Mouse (Mus musculus): Measurements from ENCODE around the gene Stradb. TPM values are rescaled to one million over a fixed set of nuclear protein-coding genes. Genes with fewer than 3 reads are reported as not detected.
"Not testable (repeated sequence)": the region's sequence is repeated elsewhere in the genome, so short reads cannot be mapped to it uniquely, and the experiment has no call there.

The Stradb gene
- polyA plus RNA-seq, 1 experiment = 40.5 TPM

DNA sequence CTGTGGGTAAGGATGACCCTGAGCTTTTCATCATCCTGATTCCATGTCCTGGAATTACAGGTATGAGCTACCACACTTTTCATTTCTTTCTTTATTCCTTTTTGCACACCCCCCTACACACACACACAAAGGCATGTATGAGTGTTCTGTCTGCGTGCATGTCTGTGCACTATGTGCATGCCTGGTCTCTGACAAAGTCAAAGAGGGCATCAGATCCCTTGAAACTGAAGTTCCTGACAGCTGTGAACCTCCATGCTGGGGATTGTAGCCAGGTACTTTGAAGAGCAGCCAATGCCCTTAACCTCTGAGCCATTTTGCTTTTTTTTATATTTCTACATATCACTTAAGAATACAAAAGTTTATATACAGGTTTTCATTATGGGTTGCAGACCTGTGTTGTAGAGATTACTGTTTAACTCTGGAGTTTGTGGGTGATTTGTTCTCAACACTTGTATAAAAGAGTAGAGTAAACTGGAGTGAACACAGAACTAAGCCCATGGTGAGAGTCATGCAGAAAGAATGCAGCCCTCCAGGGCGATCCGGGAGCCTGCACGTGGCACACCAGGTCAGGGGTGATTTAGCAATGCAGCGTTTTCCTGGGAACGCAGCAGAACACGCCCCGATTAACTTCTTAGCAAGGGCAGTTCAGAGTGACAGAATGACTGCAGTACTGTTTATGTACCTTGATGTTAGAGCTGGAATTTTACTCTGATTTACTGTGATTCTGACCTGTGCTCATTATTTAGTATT is 22.2 kb upstream of the Stradb start:
- Histone ChIP-seq H3K4me1 (ENCODE audit: control insufficient read depth, insufficient read depth, low read length) (peaks cover 1% of the 10 kb centered on the region; the same call in 1 of the 2 replicates), H3K27ac (ENCODE audit: insufficient read depth, low read length) (no peak overlapping the region), H3K4me3 (ENCODE audit: insufficient read depth, low read length) (no peak overlapping the region)
- no peak for TF ChIP-seq CTCF (IDR thresholded peaks at IDR 0.05; ENCODE audit: extremely low read depth, insufficient read depth, low read length)
- no peak for TF ChIP-seq POLR2A (IDR thresholded peaks at IDR 0.05; ENCODE audit: extremely low read depth, insufficient read depth, low read length)

DNA sequence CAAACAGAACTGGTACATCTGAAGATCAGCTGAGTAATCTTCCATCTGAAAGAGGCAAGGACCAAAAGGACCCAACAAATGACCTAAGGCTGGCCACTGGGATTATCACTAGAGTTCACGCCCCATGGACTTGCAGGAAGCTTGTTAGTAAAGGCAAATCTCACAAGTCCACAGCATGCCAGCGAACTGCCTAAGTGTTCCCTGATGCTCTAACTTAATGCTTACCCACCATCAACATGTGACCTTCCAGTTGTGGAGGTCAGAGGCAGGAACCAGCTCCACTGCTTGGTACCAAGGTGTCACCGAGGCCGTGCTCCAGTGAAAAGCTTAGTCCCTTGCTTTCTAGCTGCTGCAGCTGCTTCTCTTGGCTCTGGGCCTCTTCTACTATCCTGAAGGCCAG is 21.5 kb upstream of the Stradb start:
- Histone ChIP-seq H3K4me3 (ENCODE audit: insufficient read depth, low read length) (no peak overlapping the region), H3K27ac (ENCODE audit: insufficient read depth, low read length) (no peak overlapping the region), H3K4me1 (ENCODE audit: control insufficient read depth, insufficient read depth, low read length) (peaks cover 1% of the 10 kb centered on the region; the same call in 1 of the 2 replicates)
- TF ChIP-seq CTCF (IDR thresholded peaks at IDR 0.05; ENCODE audit: extremely low read depth, insufficient read depth, low read length) (no peak), POLR2A (IDR thresholded peaks at IDR 0.05; ENCODE audit: extremely low read depth, insufficient read depth, low read length) (no peak)

DNA sequence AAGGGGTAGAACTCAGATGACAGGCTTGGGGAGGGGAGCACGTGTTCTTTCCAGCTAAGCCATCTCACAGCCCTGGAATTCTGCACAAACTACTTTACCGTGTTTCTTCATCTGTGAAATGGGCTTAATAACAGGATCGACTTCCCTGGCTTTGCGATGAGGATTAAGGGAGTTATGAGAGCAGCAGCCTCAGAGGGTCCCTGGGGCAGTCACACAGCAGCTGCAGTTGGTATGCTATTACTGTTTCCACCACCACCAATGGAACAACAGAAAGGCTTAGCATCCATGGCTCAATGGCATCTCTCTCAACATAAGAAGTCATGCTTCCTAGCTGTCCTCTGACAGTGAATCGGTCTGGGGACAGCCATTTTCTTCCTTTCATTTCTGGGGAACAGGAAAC is 20.8 kb upstream of the Stradb start:
- no peak for TF ChIP-seq CTCF (IDR thresholded peaks at IDR 0.05; ENCODE audit: extremely low read depth, insufficient read depth, low read length)
- no peak for TF ChIP-seq POLR2A (IDR thresholded peaks at IDR 0.05; ENCODE audit: extremely low read depth, insufficient read depth, low read length)
- peaks cover 1% of the 10 kb centered on the region; the same call in 1 of the 2 replicates for H3K4me1 ChIP-seq (ENCODE audit: control insufficient read depth, insufficient read depth, low read length)
- no peak overlapping the region for H3K27ac ChIP-seq (ENCODE audit: insufficient read depth, low read length)
- H3K4me3 ChIP-seq (ENCODE audit: insufficient read depth, low read length) = no peak overlapping the region

DNA sequence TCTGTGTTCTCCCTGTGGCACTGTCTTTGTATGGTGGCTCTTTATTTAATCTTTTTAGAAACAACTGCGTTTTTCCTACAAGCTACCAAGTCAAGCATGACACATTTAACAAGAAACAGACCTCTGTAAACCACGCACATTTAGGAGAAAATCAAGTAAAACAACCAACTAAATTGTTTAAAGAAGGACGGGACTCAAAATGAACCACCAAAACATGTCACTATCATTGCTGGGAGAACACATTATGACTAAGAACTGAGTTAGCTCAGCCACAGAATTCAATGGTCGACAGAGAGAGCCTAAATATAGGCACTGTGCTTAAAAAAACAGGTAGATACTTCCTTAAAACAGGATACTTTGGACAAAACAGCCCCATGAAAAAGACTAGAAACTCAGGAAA is 20.3 kb upstream of the Stradb start:
- Histone ChIP-seq H3K4me3 (ENCODE audit: insufficient read depth, low read length) (no peak overlapping the region), H3K4me1 (ENCODE audit: control insufficient read depth, insufficient read depth, low read length) (peaks cover 3% of the 10 kb centered on the region; the same call in 1 of the 2 replicates), H3K27ac (ENCODE audit: insufficient read depth, low read length) (no peak overlapping the region)
- TF ChIP-seq POLR2A (IDR thresholded peaks at IDR 0.05; ENCODE audit: extremely low read depth, insufficient read depth, low read length) = no peak
- no peak for TF ChIP-seq CTCF (IDR thresholded peaks at IDR 0.05; ENCODE audit: extremely low read depth, insufficient read depth, low read length)

DNA sequence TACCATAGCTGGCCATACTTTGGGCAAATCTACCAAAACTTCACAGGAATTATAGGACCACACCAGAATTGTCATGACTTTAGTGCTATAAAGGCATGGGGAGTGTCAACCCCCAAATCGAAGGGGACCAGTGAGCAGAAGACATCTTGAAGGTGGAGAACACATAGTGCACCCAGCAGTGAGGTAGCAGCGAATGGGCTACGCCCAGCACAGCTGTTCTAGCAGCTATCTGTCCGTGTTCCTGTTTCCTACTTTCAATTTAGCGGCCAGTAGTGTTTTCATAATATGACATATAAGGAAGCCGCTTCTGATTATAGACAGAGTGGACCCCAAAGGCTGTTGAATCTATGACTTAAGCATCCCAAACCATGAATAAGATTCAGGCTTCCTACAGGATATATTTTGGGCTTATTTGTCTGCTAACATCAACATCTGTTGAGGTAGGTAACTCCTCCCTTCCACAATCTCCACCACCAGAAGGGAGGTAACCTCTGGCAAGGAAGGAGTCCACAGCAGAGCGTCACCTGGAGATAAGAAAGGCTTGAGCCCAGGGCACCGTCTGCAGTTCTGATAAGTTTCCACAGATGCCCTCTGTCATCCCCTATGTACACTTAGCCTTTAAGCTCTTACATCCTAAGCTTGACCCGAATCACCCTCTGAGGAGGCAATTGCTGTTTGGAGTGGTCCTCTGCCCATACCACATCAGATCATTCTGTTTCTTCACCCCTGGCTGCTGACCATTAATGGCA is 19.5 kb upstream of the Stradb start:
- Histone ChIP-seq H3K4me3 (ENCODE audit: insufficient read depth, low read length) (no peak overlapping the region), H3K4me1 (ENCODE audit: control insufficient read depth, insufficient read depth, low read length) (peaks cover 3% of the 10 kb centered on the region; the same call in 1 of the 2 replicates), H3K27ac (ENCODE audit: insufficient read depth, low read length) (no peak overlapping the region)
- no peak for TF ChIP-seq POLR2A (IDR thresholded peaks at IDR 0.05; ENCODE audit: extremely low read depth, insufficient read depth, low read length)
- no peak for TF ChIP-seq CTCF (IDR thresholded peaks at IDR 0.05; ENCODE audit: extremely low read depth, insufficient read depth, low read length)

DNA sequence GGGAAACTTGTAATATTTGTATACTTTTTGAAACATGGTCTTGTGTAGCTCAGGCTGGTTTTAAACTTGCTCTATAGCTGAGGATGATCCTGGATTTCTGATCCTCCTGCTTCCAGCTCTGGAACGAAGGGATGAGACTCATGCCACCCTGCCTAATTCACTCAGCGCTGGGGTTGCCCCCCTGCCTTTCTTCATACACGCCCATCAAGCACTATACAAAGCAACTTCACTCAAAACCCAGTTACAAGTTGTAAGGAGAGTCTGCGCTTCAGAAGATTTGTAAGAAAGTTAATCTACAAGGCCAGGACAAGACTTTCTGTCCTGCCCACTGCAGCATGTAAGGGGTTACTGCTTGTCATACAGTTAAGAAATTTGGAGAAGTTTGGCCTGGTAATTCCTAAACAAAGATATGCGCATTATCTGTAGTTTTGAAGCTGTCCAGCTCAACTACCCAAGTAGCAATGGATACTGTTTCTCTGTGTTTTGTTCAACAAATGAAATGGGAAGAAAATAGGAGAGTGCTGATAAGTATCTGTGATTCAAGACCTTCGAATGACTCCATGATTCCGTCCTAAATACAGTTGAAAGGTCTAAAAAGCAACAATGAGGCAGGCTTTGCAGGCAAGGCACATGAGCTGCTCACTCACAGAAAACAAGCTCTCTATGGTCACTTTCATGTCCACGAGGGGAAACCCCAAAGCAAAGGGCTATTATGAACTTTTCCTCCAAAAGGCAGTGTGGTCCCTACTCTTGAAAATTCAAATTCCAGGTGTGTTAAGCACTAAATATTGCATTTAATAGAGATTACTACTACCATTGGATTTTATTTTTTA is 18.5 kb upstream of the Stradb start:
- TF ChIP-seq POLR2A (IDR thresholded peaks at IDR 0.05; ENCODE audit: extremely low read depth, insufficient read depth, low read length) = no peak
- TF ChIP-seq CTCF (IDR thresholded peaks at IDR 0.05; ENCODE audit: extremely low read depth, insufficient read depth, low read length) = no peak
- Histone ChIP-seq H3K27ac (ENCODE audit: insufficient read depth, low read length) (no peak overlapping the region), H3K4me1 (ENCODE audit: control insufficient read depth, insufficient read depth, low read length) (peaks cover 3% of the 10 kb centered on the region; the same call in 1 of the 2 replicates), H3K4me3 (ENCODE audit: insufficient read depth, low read length) (no peak overlapping the region)

DNA sequence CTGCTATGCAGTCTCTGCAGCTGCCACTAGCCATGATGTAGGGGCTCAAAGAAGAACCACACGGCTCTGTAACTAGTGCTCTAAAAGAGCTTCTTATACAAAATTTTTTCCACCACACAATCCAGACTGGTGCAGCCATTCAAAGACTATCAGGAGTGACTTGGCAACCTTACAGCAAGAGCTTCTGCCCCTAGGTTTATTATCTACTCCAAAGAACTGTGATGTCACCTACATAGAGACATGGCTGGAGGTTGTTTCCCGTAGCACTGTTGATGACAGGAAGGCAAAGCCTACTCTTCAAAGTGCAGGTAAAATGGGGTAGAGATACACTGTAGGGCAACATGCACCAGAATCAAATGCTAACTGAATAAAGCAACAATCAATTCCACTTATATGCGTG is 17.6 kb upstream of the Stradb start:
- Histone ChIP-seq H3K4me3 (ENCODE audit: insufficient read depth, low read length) (no peak overlapping the region), H3K27ac (ENCODE audit: insufficient read depth, low read length) (no peak overlapping the region), H3K4me1 (ENCODE audit: control insufficient read depth, insufficient read depth, low read length) (peaks cover 3% of the 10 kb centered on the region; the same call in 1 of the 2 replicates)
- TF ChIP-seq CTCF (IDR thresholded peaks at IDR 0.05; ENCODE audit: extremely low read depth, insufficient read depth, low read length) (no peak), POLR2A (IDR thresholded peaks at IDR 0.05; ENCODE audit: extremely low read depth, insufficient read depth, low read length) (no peak)

DNA sequence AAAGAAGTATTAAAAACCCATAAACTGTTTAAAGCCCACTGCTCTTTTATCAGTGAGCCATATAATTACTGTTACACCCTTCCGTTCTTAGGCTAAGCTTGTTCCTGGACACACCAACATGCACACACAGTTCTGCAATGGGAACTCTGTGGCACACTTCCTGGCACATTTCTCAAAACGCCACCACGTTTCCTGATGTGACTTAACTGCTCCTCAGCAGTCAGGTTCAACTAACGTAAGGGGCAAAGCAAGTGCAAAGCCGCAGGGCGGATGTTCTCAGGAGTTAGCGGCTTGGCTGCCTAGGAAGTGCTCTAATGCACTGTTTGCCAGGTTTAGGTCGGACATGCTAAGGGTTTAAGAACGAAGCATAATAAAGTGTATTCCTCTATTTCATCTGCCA is 17.1 kb upstream of the Stradb start:
- no peak for TF ChIP-seq CTCF (IDR thresholded peaks at IDR 0.05; ENCODE audit: extremely low read depth, insufficient read depth, low read length)
- no peak for TF ChIP-seq POLR2A (IDR thresholded peaks at IDR 0.05; ENCODE audit: extremely low read depth, insufficient read depth, low read length)
- H3K27ac ChIP-seq (ENCODE audit: insufficient read depth, low read length) = no peak overlapping the region

DNA sequence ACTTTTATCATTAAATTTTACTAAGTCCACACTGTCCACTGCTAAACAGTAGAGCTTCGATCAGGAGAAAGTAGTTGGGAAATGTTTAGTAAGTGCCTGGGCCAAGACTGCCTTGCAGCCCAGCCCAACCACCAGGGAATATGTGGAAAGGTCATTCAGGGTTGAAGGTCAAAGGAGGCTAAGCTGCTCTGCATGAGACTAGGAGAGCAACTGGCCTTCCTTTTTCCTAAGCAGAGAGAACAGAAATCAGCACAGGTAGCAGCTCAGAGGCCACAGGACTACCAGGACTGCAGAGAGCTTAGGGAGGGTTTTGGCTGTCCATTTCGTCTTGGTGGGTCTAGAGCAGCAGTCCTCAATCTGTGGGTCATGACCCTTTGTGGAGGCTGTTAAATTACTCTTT is 15.4 kb upstream of the Stradb start:
- no peak for TF ChIP-seq POLR2A (IDR thresholded peaks at IDR 0.05; ENCODE audit: extremely low read depth, insufficient read depth, low read length)
- no peak for TF ChIP-seq CTCF (IDR thresholded peaks at IDR 0.05; ENCODE audit: extremely low read depth, insufficient read depth, low read length)
- H3K27ac ChIP-seq (ENCODE audit: insufficient read depth, low read length) = no peak overlapping the region
- no peak overlapping the region for H3K4me3 ChIP-seq (ENCODE audit: insufficient read depth, low read length)
- peaks cover 4% of the 10 kb centered on the region; the same call in 1 of the 2 replicates for H3K4me1 ChIP-seq (ENCODE audit: control insufficient read depth, insufficient read depth, low read length)

More for the DNA sequence above, 17.1 kb upstream of the Stradb start:
- no peak overlapping the region for H3K4me3 ChIP-seq (ENCODE audit: insufficient read depth, low read length)
- H3K4me1 ChIP-seq (ENCODE audit: control insufficient read depth, insufficient read depth, low read length) = peaks cover 4% of the 10 kb centered on the region; the same call in 1 of the 2 replicates

DNA sequence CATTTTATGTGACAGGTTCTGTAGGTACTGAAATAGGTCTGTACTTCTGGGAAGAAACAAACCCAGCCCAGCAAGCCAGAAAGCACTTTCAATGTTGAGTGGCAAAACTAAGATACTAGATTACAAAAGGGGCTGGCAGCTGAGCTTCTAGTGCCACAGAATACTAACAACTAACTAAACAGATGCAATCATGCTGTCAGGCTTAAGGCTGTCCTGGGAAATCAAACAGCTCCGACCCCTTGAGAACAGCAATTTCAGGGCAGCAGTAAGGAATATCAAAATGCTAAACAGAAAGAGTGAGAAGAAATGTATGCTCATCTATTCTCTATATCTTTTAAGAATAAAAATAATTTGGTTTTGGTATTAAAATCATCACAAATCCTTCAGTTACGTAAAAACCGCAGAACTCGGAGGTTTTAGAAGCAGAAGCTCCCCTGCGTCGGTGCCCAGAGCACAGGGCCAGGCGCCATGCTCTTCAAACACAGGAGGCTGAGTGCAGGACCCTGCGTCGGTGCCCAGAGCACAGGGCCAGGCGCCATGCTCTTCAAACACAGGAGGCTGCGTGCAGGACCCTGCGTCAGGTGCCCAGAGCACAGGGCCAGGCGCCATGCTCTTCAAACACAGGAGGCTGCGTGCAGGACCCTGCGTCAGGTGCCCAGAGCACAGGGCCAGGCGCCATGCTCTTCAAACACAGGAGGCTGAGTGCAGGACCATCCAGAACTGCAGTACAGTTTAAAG is 14.4 kb upstream of the Stradb start:
- not testable (repeated sequence) for H3K4me3 ChIP-seq (ENCODE audit: insufficient read depth, low read length); H3K4me1 ChIP-seq (ENCODE audit: control insufficient read depth, insufficient read depth, low read length); H3K27ac ChIP-seq (ENCODE audit: insufficient read depth, low read length)
